Mouse (Mus musculus): ENCODE data around the gene Stat5b. TPM values are rescaled to one million over a fixed set of nuclear protein-coding genes. Genes with fewer than 3 reads are reported as not detected.

Gene Stat5b
- polyA plus RNA-seq, 1 experiment from 2014 or later = 18.5 TPM

DNA sequence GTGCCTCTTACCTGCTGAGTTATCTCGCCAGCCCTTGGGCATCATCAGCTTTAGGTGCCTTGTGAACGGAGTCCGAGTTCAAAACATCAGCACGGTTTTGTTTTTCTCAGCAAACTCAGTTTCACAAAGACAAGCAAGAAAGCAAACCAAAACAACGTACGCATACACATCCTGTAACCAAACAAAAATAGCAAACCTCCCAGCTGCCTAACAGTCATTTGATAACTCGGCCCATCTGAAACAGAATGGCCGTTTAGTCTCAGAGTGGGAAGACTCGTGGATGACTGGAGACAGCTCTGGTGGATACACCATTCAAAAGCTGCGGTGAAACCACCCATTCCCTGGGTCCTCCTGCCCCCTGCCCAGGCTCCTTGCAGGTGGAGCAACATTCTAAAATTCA, 19.1 kb downstream of the Stat5b start:
- Histone ChIP-seq H3K27ac (replicated peaks) (no peak overlapping the region; the same call in 1 of the 2 replicates), H3K27me3 (replicated peaks) (no peaks in the 10 kb centered on the region), H3K4me3 (replicated peaks) (no peak overlapping the region), H3K36me3 (no peaks in the 10 kb centered on the region), H3K4me1 (peaks cover 28% of the 10 kb centered on the region), H3K9me3 (replicated peaks) (no peaks in the 10 kb centered on the region), H3K9ac (replicated peaks) (no peak overlapping the region; the same call in 1 of the 2 replicates), H3K4me2 (no peak overlapping the region)
- no peak for ATAC-seq (ENCODE audit: low FRiP score)
- 81% methylated on average over 10 of the region's 10 CpGs for WGBS

DNA sequence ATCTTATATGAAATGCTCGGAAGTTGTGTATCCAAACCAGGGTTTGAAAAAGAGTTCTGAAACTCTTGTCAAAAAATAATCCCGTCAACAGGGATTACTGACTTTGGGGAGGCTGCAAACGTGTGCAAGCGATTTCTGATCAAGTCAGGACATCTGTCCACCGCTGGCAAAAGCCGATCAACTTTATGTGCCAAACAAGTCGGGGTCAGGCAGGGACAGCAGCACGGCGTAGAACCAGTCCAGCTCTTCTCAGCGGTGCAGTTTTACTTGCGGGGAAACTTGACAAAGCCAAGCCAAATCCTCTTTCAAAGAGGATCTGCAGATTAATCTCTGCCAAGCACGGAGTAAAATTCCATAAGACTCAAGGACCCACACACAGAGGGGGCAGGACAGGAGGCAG, 20.8 kb downstream of the Stat5b start:
- ATAC-seq (ENCODE audit: low FRiP score) = no peak
- 87% methylated on average over 12 of the region's 12 CpGs for WGBS
- no peak overlapping the region for H3K4me3 ChIP-seq (replicated peaks)

DNA sequence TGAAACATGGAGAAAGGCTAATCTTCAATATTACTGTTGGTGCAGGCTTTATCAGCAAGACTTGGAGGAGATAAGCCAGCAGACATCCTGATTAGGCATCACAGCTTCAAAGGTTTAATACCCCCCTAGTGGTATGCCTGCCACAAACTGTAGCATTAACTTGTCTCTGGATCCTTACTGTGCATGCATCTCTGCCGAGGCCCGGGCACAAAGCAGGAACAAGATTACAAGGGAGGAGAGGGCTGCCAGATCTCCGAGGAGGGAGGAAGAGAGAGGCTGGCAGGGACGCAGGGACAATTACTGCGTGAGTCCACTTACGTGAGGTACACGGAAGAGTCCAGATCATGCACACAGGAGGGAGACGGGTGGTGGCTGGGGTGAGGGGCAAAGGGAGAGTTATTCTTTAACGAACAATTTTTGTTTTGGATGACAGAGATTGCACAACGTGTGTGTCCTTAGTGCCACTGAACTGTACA, 21.8 kb downstream of the Stat5b start:
- no peak overlapping the region for H3K4me3 ChIP-seq (replicated peaks)
- H3K9ac ChIP-seq (replicated peaks) = no peak overlapping the region
- H3K4me1 ChIP-seq = peaks cover 33% of the 10 kb centered on the region
- H3K36me3 ChIP-seq = no peaks in the 10 kb centered on the region
- peak overlapping the region; percentile 51 for H3K27ac ChIP-seq (replicated peaks)
- H3K4me2 ChIP-seq = no peak overlapping the region
- H3K27me3 ChIP-seq (replicated peaks) = no peaks in the 10 kb centered on the region
- H3K9me3 ChIP-seq (replicated peaks) = no peaks in the 10 kb centered on the region
- peak; percentile 45; the same call in 1 of the 2 replicates for ATAC-seq (ENCODE audit: low FRiP score)
- WGBS = 52% methylated on average over 10 of the region's 10 CpGs

More for the DNA sequence above, 20.8 kb downstream of the Stat5b start:
- H3K27me3 ChIP-seq (replicated peaks) = no peaks in the 10 kb centered on the region
- no peaks in the 10 kb centered on the region for H3K9me3 ChIP-seq (replicated peaks)
- H3K36me3 ChIP-seq = no peaks in the 10 kb centered on the region
- peaks cover 33% of the 10 kb centered on the region for H3K4me1 ChIP-seq
- no peak overlapping the region for H3K9ac ChIP-seq (replicated peaks)
- no peak overlapping the region for H3K27ac ChIP-seq (replicated peaks)
- H3K4me2 ChIP-seq = no peak overlapping the region

DNA sequence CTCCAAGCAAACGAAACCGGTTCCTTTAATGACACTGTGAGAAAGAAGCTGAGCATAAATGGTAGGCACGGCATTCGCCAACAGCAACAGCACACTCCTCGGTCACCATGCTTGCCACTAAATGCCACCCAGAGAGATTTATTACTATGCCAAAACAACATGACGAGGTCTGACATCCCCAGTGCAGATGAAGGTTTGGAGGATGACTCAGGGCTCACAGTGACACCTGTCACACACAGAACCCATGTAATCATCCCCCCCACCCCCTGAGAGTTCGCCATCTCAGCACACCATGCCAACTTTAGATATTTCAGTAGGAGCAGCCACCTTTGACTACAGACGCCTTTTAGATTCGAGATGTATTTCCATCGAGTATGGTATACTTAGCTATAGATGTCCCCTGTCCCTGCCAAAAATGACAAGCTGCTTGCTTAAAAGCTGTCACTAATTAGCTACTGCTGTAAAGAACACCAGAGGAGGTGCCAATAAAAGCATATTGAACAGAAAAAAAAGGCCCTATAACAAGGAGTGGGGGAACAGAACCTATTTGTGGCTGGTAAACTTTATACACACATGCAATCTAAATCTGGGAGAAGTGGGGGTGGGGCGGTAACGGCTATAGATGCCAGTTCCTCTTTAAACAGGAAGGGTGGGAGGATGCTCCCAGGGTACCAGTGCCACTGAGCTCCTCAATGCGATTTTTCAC, 24.2 kb downstream of the Stat5b start:
- H3K27me3 ChIP-seq (replicated peaks) = no peaks in the 10 kb centered on the region
- H3K9me3 ChIP-seq (replicated peaks) = no peaks in the 10 kb centered on the region
- H3K27ac ChIP-seq (replicated peaks) = no peak overlapping the region
- no peaks in the 10 kb centered on the region for H3K36me3 ChIP-seq
- ATAC-seq (ENCODE audit: low FRiP score) = no peak
- no peak overlapping the region for H3K9ac ChIP-seq (replicated peaks)
- no peak overlapping the region for H3K4me3 ChIP-seq (replicated peaks)
- H3K4me1 ChIP-seq = peaks cover 26% of the 10 kb centered on the region
- no peak overlapping the region for H3K4me2 ChIP-seq
- 70% methylated on average over 13 of the region's 13 CpGs for WGBS

DNA sequence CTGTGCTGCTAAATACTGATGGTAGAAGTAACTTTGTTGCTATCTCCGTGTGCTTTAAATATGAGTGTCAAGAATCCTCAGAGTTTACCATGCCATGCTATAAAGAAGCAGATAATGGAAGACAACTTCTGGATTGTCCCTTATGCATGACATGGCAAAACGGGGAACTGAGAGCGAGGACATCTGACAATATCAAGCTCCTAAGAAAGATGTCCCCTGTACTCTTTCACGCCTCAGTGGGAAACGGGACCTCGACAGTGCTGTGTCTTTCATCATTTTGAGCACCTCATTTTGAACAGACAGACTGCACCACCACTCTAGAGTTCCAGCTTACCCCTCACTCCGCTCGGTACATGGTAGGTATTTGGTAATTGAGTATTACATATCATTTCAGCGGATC, 25.1 kb downstream of the Stat5b start:
- Histone ChIP-seq H3K27ac (replicated peaks) (no peak overlapping the region), H3K9ac (replicated peaks) (no peak overlapping the region), H3K4me1 (peaks cover 26% of the 10 kb centered on the region), H3K9me3 (replicated peaks) (no peaks in the 10 kb centered on the region), H3K4me2 (no peak overlapping the region), H3K36me3 (no peaks in the 10 kb centered on the region), H3K27me3 (replicated peaks) (no peaks in the 10 kb centered on the region), H3K4me3 (replicated peaks) (no peak overlapping the region)
- 90% methylated on average over 9 of the region's 9 CpGs for WGBS
- ATAC-seq (ENCODE audit: low FRiP score) = no peak

DNA sequence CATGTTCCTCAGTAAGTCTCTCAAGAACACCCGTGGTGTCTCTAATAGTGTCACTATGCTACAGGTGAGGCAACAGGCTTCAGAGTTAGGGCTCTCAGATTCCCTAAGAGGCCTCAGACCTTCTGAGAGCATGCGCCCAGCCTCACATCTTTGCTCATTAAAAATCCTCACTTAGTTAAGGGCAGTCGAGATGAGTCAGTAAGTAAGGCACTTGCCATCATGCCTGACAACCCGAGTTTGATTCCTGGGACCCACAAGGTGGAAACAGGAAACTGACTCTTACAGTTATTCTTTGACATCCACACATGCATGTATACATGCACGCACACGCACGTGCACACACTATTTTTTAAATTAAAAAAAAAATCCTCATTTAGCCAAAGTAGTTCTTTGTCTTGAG, 26.0 kb downstream of the Stat5b start:
- Histone ChIP-seq H3K9me3 (replicated peaks) (no peaks in the 10 kb centered on the region), H3K4me1 (peaks cover 28% of the 10 kb centered on the region), H3K4me2 (no peak overlapping the region), H3K27ac (replicated peaks) (no peak overlapping the region), H3K4me3 (replicated peaks) (no peak overlapping the region), H3K9ac (replicated peaks) (no peak overlapping the region), H3K36me3 (no peaks in the 10 kb centered on the region), H3K27me3 (replicated peaks) (no peaks in the 10 kb centered on the region)
- ATAC-seq (ENCODE audit: low FRiP score) = no peak
- WGBS = 88% methylated on average over 7 of the region's 7 CpGs

DNA sequence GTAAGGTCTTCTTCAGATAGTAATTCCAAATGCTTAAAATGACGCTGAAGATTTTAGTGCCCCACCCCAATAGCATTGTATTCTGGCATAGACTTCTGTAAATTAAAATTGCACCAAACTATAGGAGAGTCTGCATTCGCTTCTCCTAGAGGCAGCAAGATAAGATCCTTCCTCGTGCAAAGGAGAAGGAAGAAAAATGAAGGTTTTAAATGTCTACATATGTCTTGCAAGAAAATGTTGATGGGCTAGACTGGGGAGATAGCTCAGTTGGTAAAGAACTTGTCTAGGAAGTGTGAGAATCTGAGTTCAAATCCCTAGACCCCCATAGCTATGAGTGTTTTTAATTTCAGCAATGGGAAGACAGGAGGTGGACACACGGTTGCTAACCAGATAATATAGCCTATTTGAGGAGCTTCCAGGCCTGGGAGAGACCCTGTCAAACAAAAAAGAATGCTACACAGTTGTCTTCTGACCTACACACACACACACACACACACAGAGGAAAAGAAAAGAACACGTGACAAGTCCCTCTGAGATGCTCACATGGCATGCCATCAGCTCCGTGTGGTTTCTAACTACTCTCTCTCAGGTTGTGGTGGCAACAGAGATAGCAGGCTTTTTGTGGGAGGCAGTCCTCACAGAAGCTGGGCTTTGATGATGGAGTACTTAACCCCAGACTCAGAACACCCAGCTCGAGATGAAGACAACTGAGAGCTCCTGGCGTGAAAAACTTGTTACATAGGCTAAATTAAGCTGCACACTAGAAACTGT, 26.8 kb downstream of the Stat5b start:
- WGBS = 77% methylated on average over 8 of the region's 8 CpGs
- H3K4me1 ChIP-seq = peaks cover 29% of the 10 kb centered on the region
- H3K4me3 ChIP-seq (replicated peaks) = no peak overlapping the region
- ATAC-seq (ENCODE audit: low FRiP score) = no peak
- H3K27ac ChIP-seq (replicated peaks) = no peak overlapping the region
- H3K27me3 ChIP-seq (replicated peaks) = no peaks in the 10 kb centered on the region
- no peak overlapping the region for H3K4me2 ChIP-seq
- H3K36me3 ChIP-seq = no peaks in the 10 kb centered on the region
- no peak overlapping the region for H3K9ac ChIP-seq (replicated peaks)
- H3K9me3 ChIP-seq (replicated peaks) = no peaks in the 10 kb centered on the region

DNA sequence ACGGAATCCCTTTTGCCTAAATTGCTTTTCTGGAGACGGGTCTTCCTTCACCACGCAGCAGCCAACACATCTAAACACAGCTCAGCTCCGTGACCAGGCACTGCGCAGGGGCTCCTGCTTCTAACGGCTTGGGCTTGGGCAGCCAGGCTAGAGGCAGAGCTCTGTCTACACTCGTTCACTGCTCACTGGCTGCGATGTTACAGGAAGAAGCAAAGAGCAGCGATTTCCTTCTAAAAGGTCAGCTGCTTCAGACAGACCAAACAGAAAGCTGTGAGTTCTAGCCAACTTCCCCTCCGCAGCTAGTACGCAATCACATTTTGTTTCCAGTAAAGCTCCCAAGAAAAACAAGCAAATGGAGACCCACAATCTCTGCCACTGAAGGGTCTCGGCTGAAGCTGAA, 28.2 kb downstream of the Stat5b start:
- ATAC-seq (ENCODE audit: low FRiP score) = no peak
- 72% methylated on average over 12 of the region's 12 CpGs for WGBS
- H3K27ac ChIP-seq (replicated peaks) = 0 out of 2 replicates have a peak overlapping the region, but pooled peaks have one; percentile 13

DNA sequence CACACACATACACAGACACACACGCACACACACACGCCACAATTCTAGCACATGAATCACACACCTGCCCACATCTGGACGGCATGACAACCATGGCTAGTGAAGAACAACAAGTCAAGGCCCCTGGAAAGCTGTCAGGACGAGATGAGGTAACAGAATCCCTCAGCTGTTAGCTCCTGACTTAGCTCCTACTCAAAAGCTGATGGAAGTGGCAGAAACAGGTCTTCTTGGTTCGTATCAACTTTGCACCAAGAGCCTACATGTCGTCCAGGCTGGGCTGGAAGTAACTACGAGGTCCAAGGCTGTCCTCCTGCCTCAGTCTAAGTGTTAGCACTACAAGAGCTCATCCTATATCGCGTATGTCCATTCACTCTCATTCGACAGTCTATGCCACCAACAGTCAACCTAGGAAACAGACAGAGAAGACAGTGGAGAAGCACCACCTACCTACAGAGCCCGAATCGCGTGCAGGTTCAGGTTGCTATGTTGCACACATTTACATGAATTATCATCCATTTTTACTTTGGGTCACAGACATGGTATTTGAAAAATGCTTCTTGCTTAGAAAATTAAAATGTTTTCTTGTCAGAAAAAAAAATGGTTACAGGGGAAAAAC, 28.8 kb downstream of the Stat5b start:
- H3K27ac ChIP-seq (replicated peaks) = no peak overlapping the region
- H3K27me3 ChIP-seq (replicated peaks) = no peaks in the 10 kb centered on the region
- no peak overlapping the region for H3K9ac ChIP-seq (replicated peaks)
- H3K4me1 ChIP-seq = peaks cover 30% of the 10 kb centered on the region
- H3K9me3 ChIP-seq (replicated peaks) = no peaks in the 10 kb centered on the region
- H3K4me2 ChIP-seq = no peak overlapping the region
- H3K4me3 ChIP-seq (replicated peaks) = no peak overlapping the region
- 89% methylated on average over 13 of the region's 13 CpGs for WGBS
- no peak for ATAC-seq (ENCODE audit: low FRiP score)
- H3K36me3 ChIP-seq = no peaks in the 10 kb centered on the region

More for the DNA sequence above, 28.2 kb downstream of the Stat5b start:
- Histone ChIP-seq H3K9me3 (replicated peaks) (no peaks in the 10 kb centered on the region), H3K27me3 (replicated peaks) (no peaks in the 10 kb centered on the region), H3K4me3 (replicated peaks) (no peak overlapping the region), H3K9ac (replicated peaks) (no peak overlapping the region), H3K4me2 (no peak overlapping the region), H3K4me1 (peaks cover 25% of the 10 kb centered on the region), H3K36me3 (no peaks in the 10 kb centered on the region)

DNA sequence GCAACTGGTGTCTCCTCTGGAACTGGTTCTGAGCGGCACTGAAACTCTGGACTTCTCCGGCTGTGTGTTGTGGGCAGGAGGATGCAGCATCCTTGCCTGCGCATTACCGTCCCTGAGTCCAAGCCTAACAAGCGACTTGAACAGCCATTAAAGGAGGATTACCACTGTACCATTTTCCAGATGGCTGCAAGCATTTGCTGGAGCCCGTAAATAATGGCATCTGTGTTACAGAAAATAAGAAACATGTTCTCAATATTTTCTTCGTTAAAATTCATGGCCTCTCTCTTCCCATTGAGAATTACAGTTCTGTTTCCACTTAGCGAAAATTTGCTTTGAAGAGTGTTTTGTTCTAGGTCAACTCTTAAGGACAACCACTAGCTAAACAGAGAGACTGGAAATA, 30.5 kb downstream of the Stat5b start:
- Histone ChIP-seq H3K4me3 (replicated peaks) (no peak overlapping the region), H3K9me3 (replicated peaks) (no peaks in the 10 kb centered on the region), H3K4me1 (peaks cover 24% of the 10 kb centered on the region), H3K9ac (replicated peaks) (no peak overlapping the region), H3K27me3 (replicated peaks) (no peaks in the 10 kb centered on the region), H3K4me2 (no peak overlapping the region), H3K27ac (replicated peaks) (no peak overlapping the region), H3K36me3 (no peaks in the 10 kb centered on the region)
- 83% methylated on average over 8 of the region's 8 CpGs for WGBS
- ATAC-seq (ENCODE audit: low FRiP score) = no peak

DNA sequence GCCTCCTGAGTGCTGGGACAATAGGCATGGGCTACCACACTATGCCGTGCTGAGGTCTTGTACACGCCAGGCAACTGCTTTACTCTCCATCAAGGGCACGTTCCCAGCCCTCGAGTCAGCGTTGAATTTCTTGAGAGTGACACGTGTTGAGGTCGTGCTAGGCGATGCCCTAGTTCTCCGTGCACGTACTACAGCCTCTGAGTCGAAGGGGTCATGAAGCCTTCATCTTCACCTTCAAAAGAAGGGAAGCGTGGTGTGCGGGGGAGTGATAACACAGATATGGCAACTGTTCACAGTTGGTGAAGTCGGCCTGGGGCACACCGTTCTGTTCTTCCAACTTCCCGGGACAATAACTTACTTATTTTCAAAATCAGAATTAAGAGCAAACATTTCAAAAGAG, 30.9 kb downstream of the Stat5b start:
- Histone ChIP-seq H3K36me3 (no peaks in the 10 kb centered on the region), H3K27ac (replicated peaks) (no peak overlapping the region), H3K4me1 (peaks cover 24% of the 10 kb centered on the region), H3K4me2 (no peak overlapping the region), H3K4me3 (replicated peaks) (no peak overlapping the region), H3K9ac (replicated peaks) (no peak overlapping the region), H3K27me3 (replicated peaks) (no peaks in the 10 kb centered on the region), H3K9me3 (replicated peaks) (no peaks in the 10 kb centered on the region)
- no peak for ATAC-seq (ENCODE audit: low FRiP score)
- WGBS = 88% methylated on average over 16 of the region's 16 CpGs

DNA sequence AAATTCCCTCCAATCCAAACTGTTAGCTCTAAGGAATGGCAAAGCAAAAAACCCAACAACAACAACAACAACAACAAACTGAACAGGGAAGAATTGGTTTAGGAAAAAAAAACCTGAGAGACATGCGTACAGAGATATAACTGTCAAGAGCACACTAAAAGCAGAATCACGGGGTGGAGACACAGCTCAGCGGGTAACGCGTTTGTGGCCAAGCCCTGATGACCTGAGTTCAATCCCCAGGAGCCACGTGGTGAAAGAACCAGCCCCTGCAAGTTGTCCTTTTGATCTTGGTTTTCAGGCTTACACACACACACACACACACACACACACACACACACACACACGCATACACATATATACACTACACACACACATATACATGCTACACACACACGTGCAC, 31.5 kb downstream of the Stat5b start:
- no peak overlapping the region for H3K4me2 ChIP-seq
- no peaks in the 10 kb centered on the region for H3K9me3 ChIP-seq (replicated peaks)
- no peak for ATAC-seq (ENCODE audit: low FRiP score)
- no peaks in the 10 kb centered on the region for H3K36me3 ChIP-seq
- no peaks in the 10 kb centered on the region for H3K27me3 ChIP-seq (replicated peaks)
- H3K27ac ChIP-seq (replicated peaks) = no peak overlapping the region
- peaks cover 24% of the 10 kb centered on the region for H3K4me1 ChIP-seq
- H3K4me3 ChIP-seq (replicated peaks) = no peak overlapping the region
- H3K9ac ChIP-seq (replicated peaks) = no peak overlapping the region
- WGBS = 44% methylated on average over 8 of the region's 8 CpGs

All from neural tube, embryonic 15.5 days (tissue).